Mouse (Mus musculus) embryonic facial prominence, embryonic 14.5 days (tissue): ENCODE measurements around the gene Galt. TPM values are rescaled to one million over a fixed set of nuclear protein-coding genes. Genes with fewer than 3 reads are reported as not detected.
A peak's percentile ranks its signal among the peaks of the same experiment; 100 is the strongest.
"Not testable (repeated sequence)": the region's sequence is repeated elsewhere in the genome, so short reads cannot be mapped to it uniquely, and the experiment has no call there.

Experiments
- ATAC-seq: fragments of 200-750 bp; cut with Nextera tagmentation; 2 replicates; pipeline ENCODE4 v1.8.0; 2017; ENCODE audit warnings: low read depth, moderate number of reproducible peaks, moderate TSS enrichment
- DNase-seq: peaks from one replicate; pipeline ENCODE4 v3.0.0-alpha.2; 2015; ENCODE audit warnings: low spot score
- H3K27ac ChIP-seq: fragments of 300-500 bp; sonication (generic); replicated peaks from 2 replicates; pipeline ENCODE4 v1.5.1; 2014; ENCODE audit warnings: low read depth, mild to moderate bottlenecking, low read length, moderate library complexity
- H3K27me3 ChIP-seq: fragments of 300-500 bp; sonication (generic); replicated peaks from 2 replicates; pipeline ENCODE4 v1.6.1; 2014; ENCODE audit warnings: low read length; ENCODE audit not compliant: control insufficient read depth, insufficient read depth
- H3K36me3 ChIP-seq: fragments of 300-500 bp; sonication (generic); 2 replicates; pipeline ENCODE4 v1.6.1; 2014; ENCODE audit warnings: low read length, mixed read lengths; ENCODE audit not compliant: control insufficient read depth, insufficient read depth
- H3K4me1 ChIP-seq: fragments of 300-500 bp; sonication (generic); 2 replicates; pipeline ENCODE4 v1.6.1; 2014; ENCODE audit warnings: antibody characterized with exemption, low read length; ENCODE audit not compliant: control insufficient read depth, insufficient read depth
- H3K4me2 ChIP-seq: fragments of 300-500 bp; sonication (generic); 2 replicates; pipeline ENCODE4 v1.6.1; 2014; ENCODE audit warnings: low read depth, mild to moderate bottlenecking, low read length, moderate library complexity, mixed read lengths
- H3K4me3 ChIP-seq: fragments of 300-500 bp; sonication (generic); 2 replicates; pipeline ENCODE4 v1.5.1; 2014; ENCODE audit warnings: low read depth, mild to moderate bottlenecking, low read length
- H3K9ac ChIP-seq: fragments of 300-500 bp; sonication (generic); 2 replicates; pipeline ENCODE4 v1.6.1; 2014; ENCODE audit warnings: low read depth, mild to moderate bottlenecking, low read length, moderate library complexity, mixed read lengths
- H3K9me3 ChIP-seq: fragments of 300-500 bp; sonication (generic); 2 replicates; pipeline ENCODE4 v1.6.1; 2016; ENCODE audit warnings: low read length; ENCODE audit not compliant: control insufficient read depth
- WGBS: fragments of 180-500 bp; shearing (Covaris S2); extraction: QIAGEN DNeasy Blood & Tissue Kit; methylation state at CpG from one replicate; pipeline ENCODE4 v1.1.7; 2014; 5-methylcytosine and 5-hydroxymethylcytosine counted together
- polyA plus RNA-seq: library from polyadenylated mRNA; unstranded; fragments of >200 nt; fragmentation: Nextera tagmentation; extraction: Ambion mirVana; gene quantifications from 2 replicates; pipeline ENCODE4 v1.2.1, GENCODE M21; 2014

The Galt gene
- polyA plus RNA-seq, 1 experiment from 2014 or later = 35.1 TPM

DNA sequence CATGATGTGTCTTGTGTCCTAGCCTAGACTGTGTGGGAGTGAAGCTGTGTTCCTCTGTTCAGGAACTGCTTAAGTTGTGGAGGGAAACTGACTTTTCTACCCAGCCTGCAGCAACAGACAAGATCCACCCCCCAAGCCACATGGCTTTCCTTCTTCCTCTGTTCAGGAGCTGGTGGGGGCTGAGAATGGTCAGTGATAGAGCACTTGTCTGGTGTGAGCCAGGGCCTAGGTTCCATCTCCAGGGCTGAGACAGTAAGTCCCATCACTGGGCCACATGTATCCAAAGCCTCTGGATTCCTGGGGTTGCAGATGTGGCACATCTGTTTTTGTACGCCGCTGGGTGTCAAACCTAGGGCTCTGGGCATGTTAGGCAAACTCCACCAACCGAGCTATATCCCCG is 5.9 kb downstream of the Galt start:
- H3K9me3 ChIP-seq = no peaks in the 10 kb centered on the region
- H3K27ac ChIP-seq = peak overlapping the region; percentile 97
- peak overlapping the region; percentile 63 for H3K9ac ChIP-seq
- H3K36me3 ChIP-seq = peaks cover 11% of the 10 kb centered on the region
- peaks cover 16% of the 10 kb centered on the region for H3K4me1 ChIP-seq
- H3K4me2 ChIP-seq = peak overlapping the region; percentile 69
- ATAC-seq = no peak
- peak overlapping the region; percentile 52 for H3K4me3 ChIP-seq
- no peak for DNase-seq
- 49% methylated on average over 4 of the region's 4 CpGs for WGBS
- H3K27me3 ChIP-seq = no peaks in the 10 kb centered on the region

DNA sequence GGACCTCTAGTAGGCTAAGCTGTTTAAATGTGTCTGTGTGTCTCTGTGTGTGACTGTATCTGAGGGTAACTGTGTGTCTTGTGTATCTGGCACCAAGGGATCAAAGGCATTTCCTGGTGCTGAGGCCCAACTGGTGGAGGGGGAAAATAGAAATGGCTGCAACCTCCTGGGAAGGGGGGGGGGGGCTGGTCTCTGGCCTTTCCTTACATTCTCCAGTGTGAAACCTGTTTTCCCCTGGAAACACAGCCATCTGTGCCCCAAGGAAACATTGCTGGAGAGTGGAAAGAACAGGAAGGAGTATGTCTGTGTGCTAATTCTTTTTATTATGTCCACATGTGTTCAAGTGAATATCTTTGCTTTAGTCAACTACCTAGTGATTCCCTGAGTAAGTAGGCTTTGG is 6.7 kb downstream of the Galt start:
- H3K36me3 ChIP-seq = peaks cover 18% of the 10 kb centered on the region
- peak overlapping the region; percentile 52 for H3K4me3 ChIP-seq
- DNase-seq (peak; percentile 26), ATAC-seq (no peak)
- H3K4me2 ChIP-seq = peak overlapping the region; percentile 69
- H3K9me3 ChIP-seq = no peaks in the 10 kb centered on the region
- peak overlapping the region; percentile 97 for H3K27ac ChIP-seq
- peak overlapping the region; percentile 63 for H3K9ac ChIP-seq
- peaks cover 16% of the 10 kb centered on the region for H3K4me1 ChIP-seq
- H3K27me3 ChIP-seq = no peaks in the 10 kb centered on the region

DNA sequence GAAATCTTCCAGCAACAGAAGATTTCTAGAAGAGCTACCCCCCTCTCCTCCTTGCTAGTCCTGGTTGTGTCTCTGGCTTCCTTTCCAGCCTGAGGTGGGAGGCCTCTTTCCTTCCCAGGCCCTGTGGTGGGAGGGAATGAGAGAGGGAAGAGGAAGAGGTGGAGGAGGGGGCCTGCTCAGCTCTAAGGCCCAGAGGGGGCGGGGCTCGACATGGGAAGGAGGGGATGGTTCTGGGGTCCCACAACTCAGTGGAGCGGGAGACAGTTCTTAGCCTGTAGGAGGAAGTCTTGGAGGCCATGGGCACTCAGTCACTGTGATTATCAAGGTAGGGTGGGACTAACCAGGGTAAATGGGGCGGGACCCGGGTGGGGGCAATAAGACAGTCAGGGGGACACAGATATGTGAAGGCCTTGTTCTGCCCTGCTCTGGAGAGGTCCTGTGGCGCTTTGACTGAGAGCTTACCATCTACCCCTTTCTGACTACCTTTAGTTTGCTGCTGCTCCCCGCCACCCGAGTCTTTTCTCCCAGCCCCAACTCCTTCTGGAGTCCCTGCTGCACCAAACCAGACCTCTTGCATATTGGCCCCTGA is 7.2 kb downstream of the Galt start:
- 22% methylated on average over 6 of the region's 8 CpGs for WGBS
- H3K27me3 ChIP-seq = no peaks in the 10 kb centered on the region
- H3K4me1 ChIP-seq = peaks cover 16% of the 10 kb centered on the region
- peak overlapping the region; percentile 52 for H3K4me3 ChIP-seq
- H3K27ac ChIP-seq = peak overlapping the region; percentile 97
- peaks cover 17% of the 10 kb centered on the region for H3K36me3 ChIP-seq
- H3K4me2 ChIP-seq = peak overlapping the region; percentile 69
- ATAC-seq = peak; percentile 79
- H3K9ac ChIP-seq = peak overlapping the region; percentile 63
- H3K9me3 ChIP-seq = no peaks in the 10 kb centered on the region
- DNase-seq = peak; percentile 93

DNA sequence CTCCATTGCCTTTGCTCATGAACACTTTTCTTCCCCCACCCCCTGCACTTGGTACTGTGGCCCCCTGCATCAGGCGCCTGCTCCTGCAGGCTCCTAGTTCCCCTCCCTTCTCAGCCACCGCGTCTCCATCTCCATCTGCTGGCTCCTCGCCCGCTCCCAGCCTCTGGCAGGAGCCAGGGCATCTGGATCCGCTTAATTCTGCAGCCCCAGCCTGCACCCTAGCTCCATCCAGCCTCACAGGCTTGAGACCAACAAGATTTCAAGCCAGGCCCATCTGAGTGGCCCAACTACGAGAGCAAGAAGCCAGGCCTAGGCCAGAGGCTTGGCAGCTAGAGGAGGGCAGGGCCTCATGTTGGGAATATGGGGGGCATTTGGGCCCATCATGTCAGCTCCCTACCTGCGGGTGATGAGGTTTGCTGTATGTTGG is 7.7 kb downstream of the Galt start:
- H3K4me1 ChIP-seq = peaks cover 16% of the 10 kb centered on the region
- peak overlapping the region; percentile 52 for H3K4me3 ChIP-seq
- H3K27me3 ChIP-seq, H3K9me3 ChIP-seq: not testable (repeated sequence)
- peaks cover 16% of the 10 kb centered on the region for H3K36me3 ChIP-seq
- peak; percentile 75 for ATAC-seq
- peak overlapping the region; percentile 69 for H3K4me2 ChIP-seq
- peak; percentile 93 for DNase-seq
- peak overlapping the region; percentile 63 for H3K9ac ChIP-seq
- peak overlapping the region; percentile 97 for H3K27ac ChIP-seq
- 25% methylated on average over 8 of the region's 8 CpGs for WGBS

DNA sequence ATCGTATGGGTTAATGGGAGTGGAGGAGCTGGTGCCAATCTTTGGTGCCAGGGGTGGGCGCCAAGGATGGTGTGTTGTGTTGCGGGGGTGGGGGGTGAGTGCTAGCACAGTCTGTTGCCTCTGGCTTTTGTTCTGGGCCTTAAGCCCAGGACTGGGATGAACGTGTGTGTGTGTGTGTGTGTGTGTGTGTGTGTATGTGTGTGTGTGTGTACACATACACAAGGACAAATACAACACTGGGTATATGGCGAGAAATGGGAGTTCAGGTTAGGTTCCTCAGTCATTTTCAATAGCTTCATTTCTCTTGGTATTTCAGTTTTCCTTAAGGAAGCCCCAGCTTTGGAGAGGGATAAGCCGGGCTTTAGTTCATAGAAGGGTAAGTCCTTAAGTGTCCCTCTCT is 8.1 kb downstream of the Galt start:
- Histone ChIP-seq H3K4me2 (peak overlapping the region; percentile 69), H3K9ac (peak overlapping the region; percentile 63), H3K4me1 (peaks cover 16% of the 10 kb centered on the region), H3K27ac (peak overlapping the region; percentile 97), H3K4me3 (peak overlapping the region; percentile 52), H3K36me3 (peaks cover 21% of the 10 kb centered on the region)
- not testable (repeated sequence) for H3K9me3 ChIP-seq, H3K27me3 ChIP-seq, ATAC-seq, DNase-seq
- WGBS = 54% methylated on average over 3 of the region's 6 CpGs

DNA sequence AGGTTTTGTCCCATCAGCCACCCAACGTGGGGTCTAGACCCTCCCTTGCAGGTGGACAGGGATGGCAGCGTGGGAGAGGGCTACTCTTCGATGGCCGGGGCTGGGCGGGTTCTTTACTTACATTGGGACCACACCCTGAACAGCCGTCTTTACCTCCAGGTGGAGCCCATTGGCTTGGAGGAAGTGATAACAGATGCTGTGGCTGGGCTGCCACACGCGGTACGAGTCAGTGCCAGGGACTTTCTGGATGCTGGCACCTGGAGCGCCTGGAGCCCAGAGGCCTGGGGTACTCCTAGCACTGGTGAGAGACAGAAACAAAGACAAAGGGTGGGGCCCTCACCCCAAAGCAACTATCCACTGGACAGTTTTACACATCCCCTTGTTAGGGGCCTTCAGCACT is 12.3 kb downstream of the Galt start:
- H3K4me1 ChIP-seq, H3K27me3 ChIP-seq, H3K9ac ChIP-seq, H3K27ac ChIP-seq, ATAC-seq, H3K4me2 ChIP-seq, DNase-seq, H3K9me3 ChIP-seq, H3K4me3 ChIP-seq: not testable (repeated sequence)
- WGBS = 74% methylated on average over 9 of the region's 10 CpGs
- peaks cover 22% of the 10 kb centered on the region for H3K36me3 ChIP-seq

DNA sequence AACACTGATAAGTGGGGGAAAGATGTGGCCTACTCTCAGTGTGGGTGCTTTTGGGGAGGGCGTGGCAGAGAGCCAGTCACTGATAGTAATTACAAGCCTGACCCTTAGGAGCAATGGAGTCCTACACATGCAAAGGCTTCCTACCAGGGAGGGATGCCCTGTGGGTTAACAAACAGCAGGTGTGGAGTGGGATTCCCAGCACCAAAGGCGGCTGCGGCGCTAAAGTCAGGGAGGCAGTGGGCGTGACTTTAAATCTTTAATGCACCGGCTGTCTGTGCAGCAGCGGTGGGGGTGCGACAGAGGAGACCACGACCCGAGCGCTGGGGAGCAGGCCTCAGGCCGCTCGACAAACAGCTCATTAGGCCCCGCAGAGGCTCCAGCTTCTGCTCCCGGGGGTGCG is 17.9 kb downstream of the Galt start:
- not testable (repeated sequence) for H3K27me3 ChIP-seq, H3K27ac ChIP-seq, H3K36me3 ChIP-seq, DNase-seq, H3K9me3 ChIP-seq, H3K4me1 ChIP-seq, ATAC-seq
- H3K9ac ChIP-seq = 0 out of 2 replicates have a peak overlapping the region, but pooled peaks have one; percentile 19
- WGBS = 5% methylated on average over 5 of the region's 16 CpGs
- peak overlapping the region; percentile 23; the same call in 1 of the 2 replicates for H3K4me3 ChIP-seq
- peak overlapping the region; percentile 45 for H3K4me2 ChIP-seq

DNA sequence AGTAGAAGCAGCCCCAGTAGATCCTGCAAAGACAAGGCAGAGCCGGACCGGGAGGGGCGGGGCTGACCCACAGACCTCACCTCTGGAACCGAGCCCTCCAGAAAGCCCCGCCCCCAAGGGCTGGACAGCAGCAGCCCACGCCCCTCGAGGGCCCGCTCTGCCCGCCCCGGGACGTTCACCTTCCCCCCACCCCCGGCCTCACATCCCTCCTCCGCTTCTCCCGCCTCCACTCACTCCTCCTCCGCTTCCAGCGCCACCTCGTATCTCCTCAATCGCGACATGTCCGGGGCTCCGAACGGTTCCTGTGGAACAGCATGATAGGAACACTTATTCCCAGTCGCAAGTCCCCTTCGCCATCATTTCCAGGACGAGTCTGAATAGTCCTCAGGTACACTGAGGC is 18.5 kb downstream of the Galt start:
- not testable (repeated sequence) for H3K36me3 ChIP-seq

DNA sequence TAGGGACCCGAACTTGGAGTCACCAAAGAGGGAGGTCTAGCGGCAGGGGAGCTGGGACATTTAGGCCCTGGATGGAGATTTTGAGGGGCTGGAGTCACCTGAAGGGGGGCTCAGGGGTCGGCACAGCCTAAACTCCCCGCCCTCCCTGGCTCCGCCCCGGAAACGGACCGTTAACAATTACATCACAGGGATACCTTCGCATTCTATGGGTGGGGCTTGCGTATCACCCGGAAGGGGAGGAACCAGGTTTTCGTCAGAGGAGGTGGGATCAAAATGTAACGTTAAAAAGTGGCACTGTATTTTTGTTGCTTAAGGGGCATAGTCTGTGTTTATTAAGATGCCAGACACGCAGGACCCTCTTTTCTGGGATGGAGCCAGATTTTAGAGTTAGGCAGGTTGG is 19.0 kb downstream of the Galt start, which contains the start of gene Ccl27a:
Ccl27a (minus strand) TSS at position 246 of the 400 bp plus-strand sequence.
- Histone ChIP-seq H3K4me3 (peak within 1 kb of the TSS; percentile 37), H3K4me2 (peak within 1 kb of the TSS; percentile 49), H3K9ac (peak within 1 kb of the TSS; percentile 43; the same call in 1 of the 2 replicates), H3K27ac (peak within 1 kb of the TSS; percentile 52; the same call in 1 of the 2 replicates)
- not testable (repeated sequence) for H3K36me3 ChIP-seq, ATAC-seq, H3K9me3 ChIP-seq, H3K4me1 ChIP-seq, H3K27me3 ChIP-seq
- DNase-seq = peak; percentile 93
- under 1% methylated on average over 12 of the region's 14 CpGs for WGBS

More for the DNA sequence above, 18.5 kb downstream of the Galt start:
- 0 out of 2 replicates have a peak overlapping the region, but pooled peaks have one; percentile 52 for H3K27ac ChIP-seq
- peak overlapping the region; percentile 37 for H3K4me3 ChIP-seq
- DNase-seq = peak; percentile 82
- 0 out of 2 replicates have a peak overlapping the region, but pooled peaks have one; percentile 19 for H3K9ac ChIP-seq
- H3K9me3 ChIP-seq, ATAC-seq, H3K27me3 ChIP-seq, H3K4me1 ChIP-seq: not testable (repeated sequence)
- WGBS = 1% methylated on average over 14 of the region's 25 CpGs
- H3K4me2 ChIP-seq = peak overlapping the region; percentile 49
